Mouse (Mus musculus) kidney, adult 18-20 months (tissue): ENCODE data around the gene Naa80.
A peak's percentile ranks its signal among the peaks of the same experiment; 100 is the strongest.
"Not testable (repeated sequence)": the region's sequence is repeated elsewhere in the genome, so short reads cannot be mapped to it uniquely, and the experiment has no call there.

Experiments used
- DNase-seq: peaks from one replicate; pipeline ENCODE4 v3.0.0; 2021

Gene Naa80

GRCm38 (mm10) chr9:107573774-107574173, 4.9 kb upstream of the Naa80 start:
- not testable (repeated sequence) for DNase-seq

GRCm38 (mm10) chr9:107575579-107576356, 2.9 kb upstream of the Naa80 start:
- DNase-seq: peak; percentile 50

- DNase-seq: peak; percentile 83
These were observed 2.2 kb upstream of the Naa80 start, which contains the start of gene Hyal1 for GRCm38 (mm10) chr9:107576357-107577107. Hyal1 (plus strand) TSS chr9:107576927.

- no peak for DNase-seq
These were observed 816 bp upstream of the Naa80 start for GRCm38 (mm10) chr9:107577871-107578270.

- DNase-seq: no peak
These were observed 575 bp downstream of the Naa80 start for GRCm38 (mm10) chr9:107579023-107579900.

- DNase-seq: peak; percentile 90
These were observed 2.0 kb downstream of the Naa80 start, which contains the start of gene Hyal3 for GRCm38 (mm10) chr9:107580501-107581317. Hyal3 (plus strand) TSS chr9:107580818.

GRCm38 (mm10) chr9:107581584-107581983, 2.9 kb downstream of the Naa80 start:
- no peak for DNase-seq

GRCm38 (mm10) chr9:107582509-107583062, 3.9 kb downstream of the Naa80 start:
- peak; percentile 39 for DNase-seq

- no peak for DNase-seq
These were observed 4.5 kb downstream of the Naa80 start for GRCm38 (mm10) chr9:107583174-107583573.

- no peak for DNase-seq
These were observed 7.8 kb downstream of the Naa80 start for GRCm38 (mm10) chr9:107586504-107586903.

- peak; percentile 97 for DNase-seq
These were observed 8.5 kb downstream of the Naa80 start, which contains the start of gene Ifrd2 for GRCm38 (mm10) chr9:107586974-107587832. Ifrd2 (plus strand) TSS chr9:107587642.

GRCm38 (mm10) chr9:107587833-107588639, 9.3 kb downstream of the Naa80 start:
- no peak for DNase-seq

GRCm38 (mm10) chr9:107590058-107590772, 11.5 kb downstream of the Naa80 start:
- peak; percentile 73 for DNase-seq

GRCm38 (mm10) chr9:107590773-107591060, 12.0 kb downstream of the Naa80 start:
- DNase-seq: no peak

- DNase-seq: peak; percentile 73
These were observed 14.7 kb downstream of the Naa80 start for GRCm38 (mm10) chr9:107593101-107593976.

- DNase-seq: no peak
These were observed 15.8 kb downstream of the Naa80 start for GRCm38 (mm10) chr9:107594281-107595062.
